Mouse (Mus musculus) cortical plate, adult 2 months (tissue): ENCODE results near the gene Tmc8.

Source experiments
- CTCF ChIP-seq: fragments of 200-500 bp; IDR thresholded peaks from 2 replicates; pipeline ENCODE4 v1.5.1; 2011; ENCODE audit warnings: mild to moderate bottlenecking, control low read depth, low read length; ENCODE audit not compliant: insufficient read depth; ENCODE audit errors: extremely low read depth
- POLR2A ChIP-seq: fragments of 200-500 bp; IDR thresholded peaks from 2 replicates; pipeline ENCODE4 v1.6.1; 2011; ENCODE audit warnings: mild to moderate bottlenecking, low read length, control low read depth; ENCODE audit not compliant: insufficient read depth; ENCODE audit errors: extremely low read depth

GRCm38 (mm10) chr11:117814704-117815366, 33.0 kb downstream of the Tmc8 start:
- no peak for TF ChIP-seq POLR2A
- TF ChIP-seq CTCF: no peak
